Mouse (Mus musculus) R1 (cell line): ENCODE measurements around the gene Igf2bp1.

ENCODE experiments used
- DNase-seq: peaks from one replicate; pipeline ENCODE4 v3.0.0-alpha.2; 2018; ENCODE audit warnings: low read depth, low spot score

The Igf2bp1 gene

GRCm38 (mm10) chr11:96007516-96008235 is 1.9 kb upstream of the Igf2bp1 start:
- DNase-seq: peak; percentile 89

- DNase-seq: peak; percentile 95
Observed at GRCm38 (mm10) chr11:96006852-96007515, 1.2 kb upstream of the Igf2bp1 start.

- DNase-seq: peak; percentile 85
Observed at GRCm38 (mm10) chr11:96006367-96006851, 669 bp upstream of the Igf2bp1 start.

GRCm38 (mm10) chr11:96004793-96005402 is 842 bp downstream of the Igf2bp1 start:
- DNase-seq: peak; percentile 56

GRCm38 (mm10) chr11:96003969-96004792 is 1.6 kb downstream of the Igf2bp1 start:
- peak; percentile 43 for DNase-seq

GRCm38 (mm10) chr11:96003100-96003900 is 2.4 kb downstream of the Igf2bp1 start:
- no peak for DNase-seq

GRCm38 (mm10) chr11:95994151-95994550 is 11.6 kb downstream of the Igf2bp1 start:
- DNase-seq: peak; percentile 76

GRCm38 (mm10) chr11:95990886-95991708 is 14.6 kb downstream of the Igf2bp1 start:
- DNase-seq: peak; percentile 83

GRCm38 (mm10) chr11:95990431-95990830 is 15.3 kb downstream of the Igf2bp1 start:
- DNase-seq: no peak

- no peak for DNase-seq
Observed at GRCm38 (mm10) chr11:95989864-95990263, 15.9 kb downstream of the Igf2bp1 start.

- no peak for DNase-seq
Observed at GRCm38 (mm10) chr11:95988533-95988932, 17.2 kb downstream of the Igf2bp1 start.

GRCm38 (mm10) chr11:95987854-95988447 is 17.8 kb downstream of the Igf2bp1 start:
- DNase-seq: no peak

- DNase-seq: peak; percentile 99
Observed at GRCm38 (mm10) chr11:95982475-95982874, 23.3 kb downstream of the Igf2bp1 start.

GRCm38 (mm10) chr11:95981804-95982203 is 23.9 kb downstream of the Igf2bp1 start:
- no peak for DNase-seq

- DNase-seq: peak; percentile 100
Observed at GRCm38 (mm10) chr11:95980762-95981418, 24.9 kb downstream of the Igf2bp1 start.

GRCm38 (mm10) chr11:95978487-95978886 is 27.3 kb downstream of the Igf2bp1 start:
- no peak for DNase-seq

- no peak for DNase-seq
Observed at GRCm38 (mm10) chr11:95976290-95976689, 29.4 kb downstream of the Igf2bp1 start.

- no peak for DNase-seq
Observed at GRCm38 (mm10) chr11:95975694-95976093, 30.0 kb downstream of the Igf2bp1 start.

- DNase-seq: no peak
Observed at GRCm38 (mm10) chr11:95973187-95973586, 32.6 kb downstream of the Igf2bp1 start.
